Mouse (Mus musculus) T-cell, adult 2 months (primary cell): ENCODE results near the gene Trim30d.
"Not testable (repeated sequence)": the region's sequence is repeated elsewhere in the genome, so short reads cannot be mapped to it uniquely, and the experiment has no call there.

Source experiments
- DNase-seq: peaks from one replicate; pipeline ENCODE4 v3.0.0; 2022; ENCODE audit warnings: low spot score

Gene Trim30d

DNA sequence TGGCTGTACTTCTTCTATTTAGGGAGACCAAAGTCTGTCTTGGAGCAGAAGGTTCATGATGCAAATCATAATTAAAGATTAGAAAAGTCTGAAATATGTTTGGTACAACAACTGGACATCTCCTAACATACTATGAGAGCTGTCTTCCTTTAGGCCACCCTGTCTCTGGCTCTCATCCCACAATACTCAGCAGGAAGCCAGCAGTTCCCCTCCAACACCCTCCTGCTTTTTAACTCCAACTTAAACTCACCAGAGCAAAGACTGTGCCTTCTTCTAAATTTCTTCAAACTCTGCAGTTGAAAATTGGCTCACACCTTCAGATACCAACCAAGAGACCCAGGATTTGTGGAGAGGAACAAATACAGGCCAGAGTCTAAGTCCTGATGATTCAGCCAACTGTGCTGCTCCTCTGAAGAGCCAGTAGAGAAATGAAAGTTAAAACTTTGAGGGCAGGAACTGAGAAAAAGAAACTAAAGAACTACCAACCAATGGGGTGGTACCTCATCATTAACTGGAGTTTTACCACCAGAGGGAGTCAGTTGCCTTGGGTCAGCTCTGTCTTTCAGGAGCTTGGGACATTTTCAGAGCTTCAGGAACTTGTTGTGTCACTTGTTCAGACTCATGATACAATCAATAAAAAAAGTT, at the start of gene Trim30d:
TSS of gene Trim30d (minus strand) at position 429 of the 645 bp plus-strand sequence.
- DNase-seq = peak; percentile 14

GRCm38 (mm10) chr7:104552700-104553099, 45.1 kb upstream of the Trim30d start:
- DNase-seq = no peak

- no peak for DNase-seq
These were observed 42.2 kb upstream of the Trim30d start, which contains the start of gene Olfr651 for GRCm38 (mm10) chr7:104549833-104550232. Gene Olfr651 (plus strand): TSS chr7:104550133.

- no peak for DNase-seq
These were observed 5.9 kb downstream of the Trim30d start for GRCm38 (mm10) chr7:104501589-104502371.

DNA sequence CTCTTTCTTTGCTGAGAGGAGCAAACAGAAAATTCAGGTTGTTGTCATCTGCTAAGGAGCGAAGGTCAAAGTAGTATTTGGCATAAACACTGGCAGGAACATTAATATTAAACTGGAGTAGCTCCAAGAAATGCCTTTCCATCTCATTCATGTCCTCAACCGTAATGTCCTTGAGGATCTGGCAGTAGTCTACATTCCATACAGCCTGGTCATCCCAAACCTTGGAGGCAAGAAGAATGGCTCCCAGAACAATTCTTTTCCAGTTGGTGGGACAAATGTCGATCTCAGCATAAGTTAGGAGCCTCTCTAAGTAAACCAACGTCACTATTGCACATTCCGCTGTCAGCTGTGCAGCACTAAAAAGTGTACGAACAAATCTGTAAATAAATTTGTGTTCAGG, 6.5 kb downstream of the Trim30d start:
- not testable (repeated sequence) for DNase-seq

DNA sequence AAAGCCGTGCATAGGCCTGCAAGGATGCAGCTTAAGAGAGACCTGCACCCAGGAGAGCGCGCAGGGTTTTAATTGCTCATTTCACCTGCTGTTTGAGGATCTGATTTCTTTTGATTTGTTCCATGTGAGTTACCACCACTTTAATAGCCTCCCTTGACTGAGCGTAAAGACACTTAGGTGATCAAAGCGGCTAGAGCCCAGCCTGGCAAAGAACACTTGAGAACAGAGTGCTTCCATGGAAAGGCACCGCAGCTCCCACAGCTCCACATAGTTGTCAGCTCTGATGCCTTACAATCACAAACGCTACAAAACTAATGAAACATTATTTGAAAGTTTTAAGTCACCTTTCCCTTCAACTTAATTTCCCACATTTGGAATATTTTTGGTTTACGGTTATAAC, 8.2 kb downstream of the Trim30d start:
- DNase-seq = not testable (repeated sequence)

DNA sequence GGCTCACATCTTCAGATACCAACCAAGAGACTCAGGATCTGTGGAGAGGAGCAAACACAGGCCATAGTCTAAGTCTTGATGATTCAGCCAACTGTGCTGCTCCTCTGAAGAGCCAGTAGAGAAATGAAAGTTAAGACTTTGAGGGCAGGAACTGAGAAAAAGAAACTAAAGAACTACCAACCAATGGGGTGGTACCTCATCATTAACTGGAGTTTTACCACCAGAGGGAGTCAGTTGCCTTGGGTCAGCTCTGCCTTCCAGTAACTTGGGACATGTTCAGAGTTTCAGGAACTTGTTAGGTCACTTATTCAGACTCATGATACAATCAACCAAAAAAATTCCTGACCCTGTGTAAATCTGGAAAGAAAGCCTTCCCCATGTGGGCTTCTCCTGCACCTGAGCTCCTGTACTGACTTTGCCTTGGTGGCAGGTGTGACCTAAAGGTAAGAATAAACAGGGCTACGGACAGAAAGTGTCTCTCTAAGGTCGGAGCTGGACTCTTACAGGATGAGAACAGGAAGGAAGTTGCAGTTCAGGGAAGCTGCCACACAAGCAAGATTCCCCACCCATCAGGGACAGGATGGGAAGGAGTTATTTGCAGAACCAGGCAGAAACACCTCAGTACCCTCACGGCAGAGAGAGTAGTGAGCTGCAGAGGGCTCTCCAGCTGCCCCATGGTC, 42.4 kb downstream of the Trim30d start, which contains the start of gene Trim30a:
TSS of gene Trim30a (minus strand) at position 129 of the 680 bp plus-strand sequence.
- DNase-seq = peak; percentile 66

- peak; percentile 71 for DNase-seq
These were observed 61.5 kb downstream of the Trim30d start for GRCm38 (mm10) chr7:104445961-104446645.
